Mouse (Mus musculus) ovary, postnatal 10 days (tissue): Measurements from ENCODE around the gene Ankrd33.

Source experiments
- DNase-seq: peaks from one replicate; pipeline ENCODE4 v3.0.0; 2022; ENCODE audit warnings: low spot score

The Ankrd33 gene

DNA sequence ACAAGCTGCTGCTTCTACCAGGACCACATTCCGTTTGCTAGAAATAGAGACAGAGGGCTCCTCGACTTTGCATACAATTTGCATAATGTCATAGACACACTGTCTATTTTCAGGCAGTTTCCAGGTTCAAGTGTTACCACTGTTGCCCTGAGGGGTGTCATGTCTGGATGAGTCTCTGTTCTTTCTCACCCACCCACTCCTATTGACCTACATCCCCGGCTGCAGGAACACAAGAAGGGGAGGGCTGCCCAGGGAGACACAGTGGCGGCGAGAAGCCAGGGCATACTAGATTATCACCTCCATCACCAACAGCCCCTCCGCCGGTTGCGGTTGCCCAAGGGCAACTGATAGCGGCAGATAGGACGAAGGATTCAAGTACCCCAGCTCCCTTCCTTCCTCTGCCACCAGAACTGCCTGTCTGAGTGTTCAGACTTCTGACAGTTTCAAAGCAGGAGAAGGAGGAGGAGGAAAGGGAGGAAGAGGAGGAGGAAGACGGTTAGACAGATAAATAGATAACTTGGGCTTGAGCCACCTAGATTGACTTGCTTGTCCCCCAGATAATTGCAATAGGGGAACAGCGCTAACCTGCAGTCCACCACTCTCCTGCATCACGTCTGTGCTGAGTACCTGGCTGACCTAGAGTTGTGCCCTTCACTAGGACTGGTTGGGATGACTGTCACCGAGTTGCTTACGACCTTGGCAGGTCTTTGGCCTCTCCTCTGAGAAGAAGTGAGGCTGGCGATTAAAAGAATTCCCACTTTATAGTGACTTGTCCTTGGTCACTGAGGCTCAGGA lies 31.8 kb downstream of the Ankrd33 start:
- DNase-seq: no peak

DNA sequence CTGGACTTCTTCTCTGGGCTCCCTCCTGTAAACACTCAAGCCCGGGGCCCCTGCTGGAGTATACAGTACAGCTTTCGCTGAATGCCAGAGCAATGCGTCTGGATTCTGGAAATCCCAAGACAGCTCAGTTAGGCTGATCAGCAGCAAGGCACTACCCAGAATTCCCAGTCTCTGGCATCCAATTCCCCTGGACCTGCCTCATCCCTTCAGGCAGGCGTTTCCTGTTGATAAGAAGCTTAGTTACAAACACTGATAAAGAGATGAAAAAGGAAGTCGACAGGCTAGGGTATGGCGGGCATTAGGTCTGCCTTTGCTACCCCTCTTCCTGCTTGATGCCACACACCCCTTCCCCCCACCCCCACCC lies 32.3 kb downstream of the Ankrd33 start:
- no peak for DNase-seq

DNA sequence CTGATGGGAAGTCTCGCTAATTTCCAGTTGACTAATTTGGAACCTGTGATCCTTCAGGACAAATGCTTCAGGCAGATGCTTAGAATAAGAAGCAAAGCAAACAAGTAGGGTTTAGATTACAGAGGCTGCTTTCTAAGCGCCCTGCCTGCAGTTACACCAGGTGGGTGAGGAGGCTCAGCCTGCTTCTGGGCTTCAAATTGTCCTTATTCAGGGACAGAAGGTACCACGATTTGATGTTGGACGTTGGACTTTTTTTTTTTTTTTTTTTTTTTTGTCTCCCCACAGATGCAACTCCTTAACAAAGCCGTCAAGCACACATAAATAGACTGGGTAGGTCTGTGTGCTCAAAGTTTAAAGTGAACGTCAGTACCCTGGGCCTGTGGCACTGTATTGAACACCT lies 33.0 kb downstream of the Ankrd33 start:
- DNase-seq: no peak

- no peak for DNase-seq
Observed at GRCm38 (mm10) chr15:101151409-101152261, 36.1 kb downstream of the Ankrd33 start.

DNA sequence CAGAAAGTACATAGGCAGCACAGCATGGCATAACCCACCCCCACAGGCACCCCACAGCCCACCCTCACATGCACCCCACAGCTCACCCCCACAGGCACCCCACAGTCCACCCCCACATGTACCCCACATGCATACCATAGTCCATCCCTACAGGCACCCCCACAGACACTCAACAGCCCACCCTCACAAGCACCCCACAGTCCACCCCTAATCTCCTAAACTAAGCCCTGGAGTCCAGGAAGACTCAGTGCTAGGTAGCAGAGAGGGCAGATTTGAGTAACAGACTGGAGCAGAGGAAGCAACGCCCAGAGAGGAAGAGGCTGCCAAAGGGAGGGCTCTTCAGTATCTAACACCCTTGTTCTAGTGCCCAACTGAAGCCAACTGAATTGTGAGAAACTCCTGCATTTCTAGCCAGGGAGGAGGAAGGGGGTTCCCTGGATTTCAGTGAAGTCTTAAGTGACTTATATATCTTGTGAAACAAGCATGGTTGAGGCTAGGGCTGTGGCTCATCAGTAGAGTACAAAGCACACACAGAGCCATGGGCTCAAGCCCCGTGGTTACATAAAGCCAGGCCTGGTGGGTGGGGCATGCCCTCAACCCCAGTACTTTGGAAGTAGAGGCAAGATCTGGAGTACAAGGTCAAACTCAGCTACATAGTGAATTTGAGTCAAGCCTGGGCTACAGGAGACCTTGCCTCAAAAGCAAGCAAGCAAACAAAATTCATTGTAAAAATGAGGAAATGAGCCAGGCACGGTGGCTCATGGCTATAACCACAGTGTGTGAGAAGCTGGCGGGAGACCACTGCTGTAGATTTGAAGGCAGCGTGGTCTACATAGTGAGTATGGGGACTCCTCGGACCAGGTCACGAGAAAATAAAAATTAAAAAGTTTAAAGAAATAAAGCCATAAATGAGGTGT lies 39.4 kb downstream of the Ankrd33 start:
- DNase-seq: no peak

- no peak for DNase-seq
Observed at GRCm38 (mm10) chr15:101160128-101160527, 44.6 kb downstream of the Ankrd33 start.

DNA sequence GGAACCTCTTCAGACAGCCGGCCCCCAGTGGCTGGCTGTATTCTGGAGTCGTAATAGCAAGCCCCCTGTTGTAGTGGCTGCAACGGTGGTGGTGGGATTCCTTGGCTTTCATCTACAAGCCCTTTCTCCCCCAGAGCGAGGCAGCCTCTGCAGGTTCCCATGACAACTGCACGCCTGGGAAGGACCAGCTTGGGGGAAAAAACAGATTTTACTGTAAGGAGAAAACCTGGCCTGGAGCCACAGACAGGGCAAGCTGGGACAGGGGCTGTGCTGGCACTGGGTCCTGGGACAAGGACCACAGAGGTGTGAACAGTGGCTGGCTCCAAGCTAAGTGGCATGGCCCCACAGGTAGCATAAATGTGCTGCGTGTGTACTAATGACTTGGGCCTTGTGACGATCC lies 45.0 kb downstream of the Ankrd33 start:
- no peak for DNase-seq

- DNase-seq: no peak
Observed at GRCm38 (mm10) chr15:101161534-101161933, 46.0 kb downstream of the Ankrd33 start.

- DNase-seq: no peak
Observed at GRCm38 (mm10) chr15:101163056-101163458, 47.5 kb downstream of the Ankrd33 start.

- no peak for DNase-seq
Observed at GRCm38 (mm10) chr15:101163854-101164253, 48.3 kb downstream of the Ankrd33 start.

- no peak for DNase-seq
Observed at GRCm38 (mm10) chr15:101164291-101164690, 48.7 kb downstream of the Ankrd33 start.

DNA sequence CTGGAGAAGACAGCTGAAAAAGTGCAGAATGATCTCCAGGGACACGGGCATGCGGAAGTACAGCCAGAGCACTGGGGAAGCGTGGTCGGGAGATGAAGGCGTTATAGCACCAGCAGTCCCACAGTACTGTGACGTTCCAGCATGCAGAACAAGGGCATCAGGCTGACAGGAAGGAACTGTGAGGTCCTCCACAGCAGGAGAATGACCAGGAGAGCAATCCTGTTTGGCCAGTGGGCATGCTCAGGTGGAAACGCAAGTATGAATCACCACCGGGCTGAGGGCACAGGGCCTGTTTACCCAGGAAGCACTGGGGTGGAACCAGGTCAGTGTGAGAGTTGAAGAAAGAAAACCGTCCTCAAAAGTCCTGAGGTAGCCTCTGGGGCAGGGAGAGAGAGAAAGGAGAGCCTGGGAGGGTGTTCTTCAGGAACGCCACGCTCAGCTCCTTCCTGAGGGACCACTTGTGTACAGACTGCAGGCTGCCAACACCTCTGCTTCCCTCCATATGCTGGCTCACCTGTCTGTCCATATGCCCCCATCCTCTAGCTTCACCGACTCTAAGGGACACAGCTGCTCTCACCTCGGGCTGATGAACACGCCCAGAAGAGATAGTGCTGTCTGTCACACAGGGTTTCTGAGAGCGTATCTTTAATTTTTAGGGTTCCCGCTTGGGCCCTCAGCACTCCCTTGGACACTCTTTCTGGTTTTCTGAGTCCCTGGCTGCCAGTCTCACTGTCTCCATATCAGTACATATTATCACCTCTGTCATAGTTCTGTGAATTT lies 50.3 kb downstream of the Ankrd33 start:
- no peak for DNase-seq

- DNase-seq: no peak
Observed at GRCm38 (mm10) chr15:101167553-101167952, 52.0 kb downstream of the Ankrd33 start.
